Comparison of ENCODE assay signal across 12 mouse cellular contexts in genomic region chr12:103823826-103824225, GRCm38 (mm10). TPM values are rescaled to one million over a fixed set of nuclear protein-coding genes. Genes with fewer than 3 reads are reported as not detected.
"Had no signal": no experiment of that assay in that cellular context is flagged by ENCODE, and none has a peak within 500 bp of the region (broad histone marks: within the 10 kb centered on the region; RNA-seq: fewer than 3 reads in every experiment).

No protein-coding gene starts in this region.

RNA-seq across cellular contexts. Expression of gene Serpina1b, which starts 6.3 kb away (rescaled TPM):
- total RNA-seq: layer of hippocampus, adult 18-20 months; layer of hippocampus, postnatal 36 days; left cerebral cortex, adult 8-10 months; left cerebral cortex, postnatal 25 days; monocyte, adult 5-6 weeks; neutrophil, adult 5-6 weeks had no signal
- polyA plus RNA-seq: macrophage; midbrain, embryonic 11.5 days; midbrain, embryonic 15.5 days had no signal

RNA-seq across cellular contexts. Expression of gene Serpina1a, which starts 39.5 kb away (rescaled TPM):
- total RNA-seq: layer of hippocampus, adult 18-20 months; layer of hippocampus, postnatal 36 days; left cerebral cortex, postnatal 25 days; monocyte, adult 5-6 weeks; neutrophil, adult 5-6 weeks had no signal
- polyA plus RNA-seq: limb, embryonic 11.5 days; macrophage; midbrain, embryonic 11.5 days; midbrain, embryonic 15.5 days; neural tube, embryonic 12.5 days had no signal

RNA-seq across cellular contexts. Expression of gene Serpina1d, which starts 50.4 kb away (rescaled TPM):
- total RNA-seq: layer of hippocampus, adult 18-20 months; layer of hippocampus, postnatal 36 days; left cerebral cortex, adult 8-10 months; left cerebral cortex, postnatal 25 days; monocyte, adult 5-6 weeks; neutrophil, adult 5-6 weeks had no signal
- polyA plus RNA-seq: limb, embryonic 11.5 days; lung, embryonic 14.5 days; macrophage; midbrain, embryonic 11.5 days; midbrain, embryonic 15.5 days; neural tube, embryonic 12.5 days had no signal
